Mouse (Mus musculus): ENCODE measurements around the gene Tex52.

Gene Tex52

GRCm38 (mm10) chr6:128381254-128381653 is 6.0 kb downstream of the Tex52 start:
- no peak for DNase-seq

- DNase-seq = no peak
These were observed 8.5 kb downstream of the Tex52 start for GRCm38 (mm10) chr6:128383752-128384151.

- no peak for DNase-seq
These were observed 9.8 kb downstream of the Tex52 start for GRCm38 (mm10) chr6:128385026-128385425.

- no peak for DNase-seq
These were observed 13.9 kb downstream of the Tex52 start for GRCm38 (mm10) chr6:128389185-128389584.

- no peak for DNase-seq
These were observed 15.4 kb downstream of the Tex52 start for GRCm38 (mm10) chr6:128390683-128391082.

GRCm38 (mm10) chr6:128397574-128398261 is 22.5 kb downstream of the Tex52 start:
- no peak for DNase-seq

GRCm38 (mm10) chr6:128398996-128399395 is 23.7 kb downstream of the Tex52 start, which contains the start of gene Nrip2:
TSS of gene Nrip2 (plus strand) at chr6:128399296.
- no peak for DNase-seq

- peak; percentile 69 for DNase-seq
These were observed 24.3 kb downstream of the Tex52 start for GRCm38 (mm10) chr6:128399421-128400185.

- no peak for DNase-seq
These were observed 29.5 kb downstream of the Tex52 start for GRCm38 (mm10) chr6:128404708-128405107.

GRCm38 (mm10) chr6:128408544-128409125 is 33.4 kb downstream of the Tex52 start:
- DNase-seq = no peak

GRCm38 (mm10) chr6:128410305-128410704 is 35.0 kb downstream of the Tex52 start:
- DNase-seq = no peak

GRCm38 (mm10) chr6:128411115-128411514 is 35.9 kb downstream of the Tex52 start:
- DNase-seq = peak; percentile 77

- DNase-seq = no peak
These were observed 40.9 kb downstream of the Tex52 start for GRCm38 (mm10) chr6:128416169-128416568.

- no peak for DNase-seq
These were observed 42.8 kb downstream of the Tex52 start for GRCm38 (mm10) chr6:128418076-128418475.

GRCm38 (mm10) chr6:128421036-128421435 is 45.8 kb downstream of the Tex52 start:
- DNase-seq = no peak

- DNase-seq = no peak
These were observed 46.2 kb downstream of the Tex52 start for GRCm38 (mm10) chr6:128421480-128421879.

GRCm38 (mm10) chr6:128423496-128424268 is 48.4 kb downstream of the Tex52 start:
- no peak for DNase-seq

GRCm38 (mm10) chr6:128424269-128425019 is 49.2 kb downstream of the Tex52 start, which contains the start of gene Itfg2:
TSS of gene Itfg2 (minus strand) at chr6:128424931.
- DNase-seq = peak; percentile 97

GRCm38 (mm10) chr6:128425046-128425445 is 49.8 kb downstream of the Tex52 start:
- no peak for DNase-seq

GRCm38 (mm10) chr6:128427571-128427970 is 52.3 kb downstream of the Tex52 start:
- no peak for DNase-seq

GRCm38 (mm10) chr6:128429300-128429699 is 54.0 kb downstream of the Tex52 start:
- DNase-seq = no peak

- DNase-seq = no peak
These were observed 54.6 kb downstream of the Tex52 start for GRCm38 (mm10) chr6:128429826-128430225.
